Mouse (Mus musculus) stomach, postnatal 0 days (tissue): ENCODE data around the gene Olfr64. TPM values are rescaled to one million over a fixed set of nuclear protein-coding genes. Genes with fewer than 3 reads are reported as not detected.

Source experiments
- ATAC-seq: fragments of 200-750 bp; cut with Nextera tagmentation; 2 replicates; pipeline ENCODE4 v1.8.0; 2017; ENCODE audit not compliant: low FRiP score, low TSS enrichment
- DNase-seq: peaks from one replicate; pipeline ENCODE4 v3.0.0-alpha.2; 2016; ENCODE audit warnings: low spot score
- H3K27ac ChIP-seq: fragments of 300-500 bp; sonication (generic); replicated peaks from 2 replicates; pipeline ENCODE4 v1.5.1; 2014; ENCODE audit warnings: mild to moderate bottlenecking, control low read depth
- H3K27me3 ChIP-seq: fragments of 300-500 bp; sonication (generic); 2 replicates; pipeline ENCODE4 v1.6.1; 2014; ENCODE audit warnings: low read length; ENCODE audit not compliant: control insufficient read depth, insufficient read depth
- H3K36me3 ChIP-seq: fragments of 300-500 bp; sonication (generic); 2 replicates; pipeline ENCODE4 v1.6.1; 2014; ENCODE audit warnings: low read length, mixed read lengths; ENCODE audit not compliant: control insufficient read depth, insufficient read depth
- H3K4me1 ChIP-seq: fragments of 300-500 bp; sonication (generic); replicated peaks from 2 replicates; pipeline ENCODE4 v1.6.1; 2014; ENCODE audit warnings: antibody characterized with exemption; ENCODE audit not compliant: control insufficient read depth, insufficient read depth
- H3K4me2 ChIP-seq: fragments of 300-500 bp; sonication (generic); replicated peaks from 2 replicates; pipeline ENCODE4 v1.6.1; 2014; ENCODE audit warnings: low read depth, mild to moderate bottlenecking, control low read depth, moderate library complexity
- H3K4me3 ChIP-seq: fragments of 300-500 bp; sonication (generic); 2 replicates; pipeline ENCODE4 v1.5.1; 2014; ENCODE audit warnings: low read depth, low read length, control low read depth
- H3K9ac ChIP-seq: fragments of 300-500 bp; sonication (generic); 2 replicates; pipeline ENCODE4 v1.6.1; 2014; ENCODE audit warnings: mild to moderate bottlenecking, low read length, control low read depth, mixed read lengths
- H3K9me3 ChIP-seq: fragments of 300-500 bp; sonication (generic); 2 replicates; pipeline ENCODE4 v1.6.1; 2016; ENCODE audit warnings: low read length; ENCODE audit not compliant: control insufficient read depth
- CTCF ChIP-seq: IDR thresholded peaks from 2 replicates; pipeline ENCODE4 v1.5.1; 2016; ENCODE audit warnings: antibody characterized with exemption, low read depth, mild to moderate bottlenecking, moderate library complexity
- EP300 ChIP-seq: optimal IDR thresholded peaks from 2 replicates; pipeline ENCODE3; 2016; ENCODE audit warnings: antibody characterized with exemption
- WGBS: fragments of 180-500 bp; shearing (Covaris S2); extraction: QIAGEN DNeasy Blood & Tissue Kit; methylation state at CpG from one replicate; pipeline ENCODE4 v1.1.7; 2014; 5-methylcytosine and 5-hydroxymethylcytosine counted together
- polyA plus RNA-seq: library from polyadenylated mRNA; unstranded; fragments of >200 nt; fragmentation: Nextera tagmentation; extraction: Ambion mirVana; gene quantifications from 2 replicates; pipeline ENCODE4 v1.2.1, GENCODE M21; 2015

Gene Olfr64
- polyA plus RNA-seq: not detected in 2 replicates

DNA sequence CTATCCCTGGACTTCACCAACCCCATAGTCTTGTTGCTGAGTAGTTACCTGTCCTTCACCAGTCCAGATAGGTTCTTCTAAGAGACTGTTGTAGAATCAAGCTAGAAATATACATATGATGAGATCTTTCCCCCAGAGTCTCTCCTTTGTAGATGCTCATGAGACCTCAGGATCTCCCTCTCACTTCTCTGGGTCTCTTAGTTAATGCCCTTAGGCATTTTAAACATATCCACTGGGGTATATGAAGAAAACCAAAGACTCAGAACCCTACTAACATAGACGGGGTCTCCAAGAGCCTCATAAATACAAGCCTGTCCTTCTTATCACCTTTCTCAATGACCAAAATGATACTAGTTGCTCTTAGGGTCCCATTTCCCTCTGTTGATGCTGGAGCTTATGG is at the start of gene Olfr64:
Gene Olfr64, minus strand, starts transcription at position 101 of the 400 bp plus-strand sequence.
- H3K27ac ChIP-seq: no peak within 1 kb of the TSS
- WGBS: 83% methylated on average over 1 of the region's 1 CpGs
- H3K4me1 ChIP-seq: no peaks in the 10 kb centered on the region
- H3K4me2 ChIP-seq: no peak within 1 kb of the TSS
- H3K36me3 ChIP-seq: no peaks in the 10 kb centered on the region
- no peaks in the 10 kb centered on the region for H3K27me3 ChIP-seq
- H3K4me3 ChIP-seq: no peak within 1 kb of the TSS
- DNase-seq (no peak), ATAC-seq (no peak)
- H3K9ac ChIP-seq: no peak within 1 kb of the TSS
- H3K9me3 ChIP-seq: no peaks in the 10 kb centered on the region
- no peak for TF ChIP-seq CTCF
- no peak for TF ChIP-seq EP300

DNA sequence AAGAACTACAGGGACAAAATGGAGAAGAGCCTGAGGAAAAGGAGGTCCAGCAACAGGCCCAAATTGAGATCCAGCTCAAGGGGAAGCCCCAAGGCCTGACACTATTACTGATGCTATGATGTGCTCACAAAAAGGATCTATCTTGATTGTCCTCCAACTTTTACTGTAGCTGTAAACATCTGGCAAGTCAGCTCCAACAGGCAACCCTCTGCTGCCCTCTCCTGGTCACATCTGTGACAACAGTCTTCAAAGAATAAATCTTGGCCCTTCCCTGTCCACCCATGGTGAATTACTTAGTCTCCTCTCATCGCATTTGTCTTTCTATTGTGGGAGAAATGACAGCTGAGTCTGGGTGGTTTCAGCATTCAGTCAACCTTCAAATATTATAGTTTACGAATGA is 48.4 kb upstream of the Olfr64 start:
- Histone ChIP-seq H3K4me1 (no peaks in the 10 kb centered on the region), H3K9ac (no peak overlapping the region), H3K4me3 (no peak overlapping the region), H3K4me2 (no peak overlapping the region), H3K9me3 (no peaks in the 10 kb centered on the region), H3K36me3 (no peaks in the 10 kb centered on the region), H3K27ac (no peak overlapping the region), H3K27me3 (no peaks in the 10 kb centered on the region)
- peak; percentile 84 for TF ChIP-seq CTCF
- no peak for TF ChIP-seq EP300
- WGBS: 21% methylated on average over 2 of the region's 2 CpGs
- DNase-seq (peak; percentile 60), ATAC-seq (no peak)

DNA sequence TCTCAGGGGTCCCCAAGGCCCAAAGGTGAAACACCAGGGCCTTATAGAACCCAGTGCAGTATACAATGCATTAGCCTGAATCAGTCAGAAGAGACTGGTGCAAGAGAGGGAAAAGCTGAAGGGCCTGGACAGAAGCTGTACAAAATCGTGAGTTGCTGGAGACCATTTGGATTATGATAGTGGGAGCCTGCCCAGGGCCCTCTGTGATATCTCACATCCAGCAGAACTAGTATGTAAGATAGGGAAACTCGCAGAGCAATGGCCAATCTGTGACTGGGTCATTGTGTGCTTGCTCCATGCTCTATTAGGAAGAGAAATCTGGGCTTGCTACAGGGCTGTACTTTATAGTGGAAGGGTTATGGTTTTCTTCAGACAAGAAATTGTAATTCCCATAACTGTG is 40.0 kb upstream of the Olfr64 start, which contains the start of gene Olfr632:
Gene Olfr632, plus strand, starts transcription at position 84 of the 400 bp plus-strand sequence.
- Histone ChIP-seq H3K27ac (no peak within 1 kb of the TSS), H3K27me3 (no peaks in the 10 kb centered on the region), H3K36me3 (no peaks in the 10 kb centered on the region), H3K9me3 (no peaks in the 10 kb centered on the region), H3K9ac (no peak within 1 kb of the TSS), H3K4me1 (no peaks in the 10 kb centered on the region), H3K4me3 (no peak within 1 kb of the TSS), H3K4me2 (no peak within 1 kb of the TSS)
- no peak for TF ChIP-seq EP300
- no peak for ATAC-seq
- 55% methylated on average over 2 of the region's 2 CpGs for WGBS
- no peak for DNase-seq

DNA sequence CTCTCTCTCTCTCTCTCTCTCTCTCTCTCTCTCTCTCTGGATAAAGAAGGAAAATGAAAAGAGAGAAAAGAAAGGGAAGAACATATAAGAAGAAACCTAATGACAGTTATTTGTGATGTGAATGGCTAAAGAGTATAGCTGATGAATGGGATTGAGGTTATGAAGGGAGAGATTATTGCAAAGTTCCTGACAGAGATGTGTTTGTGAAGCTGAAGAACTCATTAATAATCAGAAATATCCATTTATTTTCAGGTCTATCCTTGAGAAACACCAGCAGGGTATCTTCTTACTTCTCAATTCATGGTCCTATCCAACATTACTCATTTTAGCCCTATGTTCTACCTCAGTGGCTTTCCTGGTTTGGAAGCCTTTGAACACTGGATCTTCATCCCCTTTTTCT is 34.2 kb upstream of the Olfr64 start, which contains the start of gene Olfr631:
Gene Olfr631, plus strand, starts transcription at position 301 of the 400 bp plus-strand sequence.
- H3K4me1 ChIP-seq: no peaks in the 10 kb centered on the region
- H3K27ac ChIP-seq: no peak within 1 kb of the TSS
- no peak for ATAC-seq
- DNase-seq: no peak
- H3K9me3 ChIP-seq: no peaks in the 10 kb centered on the region
- H3K9ac ChIP-seq: no peak within 1 kb of the TSS
- TF ChIP-seq CTCF: no peak
- TF ChIP-seq EP300: no peak
- no peak within 1 kb of the TSS for H3K4me2 ChIP-seq
- H3K4me3 ChIP-seq: no peak within 1 kb of the TSS
- H3K27me3 ChIP-seq: no peaks in the 10 kb centered on the region
- H3K36me3 ChIP-seq: no peaks in the 10 kb centered on the region

DNA sequence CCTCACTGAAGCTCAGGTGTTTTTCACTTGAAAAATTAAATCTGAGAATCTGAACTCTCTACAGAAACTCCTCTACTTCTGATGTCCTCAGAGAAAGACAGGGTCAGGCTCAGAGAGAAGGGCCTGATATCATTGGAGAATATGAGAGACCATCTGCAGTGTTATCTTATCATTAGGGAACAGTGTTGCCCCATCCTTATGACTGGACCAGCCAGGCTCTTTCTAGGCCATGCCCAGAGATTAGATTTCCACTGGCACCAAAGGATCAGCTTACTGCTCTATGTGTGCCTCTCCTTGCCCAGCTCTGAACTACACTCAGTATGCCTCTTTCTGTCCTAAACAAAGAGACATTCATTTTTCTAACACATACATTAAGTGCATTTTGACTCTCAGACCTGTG is 21.1 kb upstream of the Olfr64 start:
- ATAC-seq: no peak
- no peak for TF ChIP-seq EP300
- no peak for TF ChIP-seq CTCF
- Histone ChIP-seq H3K4me1 (no peaks in the 10 kb centered on the region), H3K4me2 (no peak overlapping the region), H3K9me3 (no peaks in the 10 kb centered on the region), H3K27ac (no peak overlapping the region), H3K9ac (no peak overlapping the region), H3K27me3 (no peaks in the 10 kb centered on the region), H3K4me3 (no peak overlapping the region), H3K36me3 (no peaks in the 10 kb centered on the region)
- DNase-seq: no peak

DNA sequence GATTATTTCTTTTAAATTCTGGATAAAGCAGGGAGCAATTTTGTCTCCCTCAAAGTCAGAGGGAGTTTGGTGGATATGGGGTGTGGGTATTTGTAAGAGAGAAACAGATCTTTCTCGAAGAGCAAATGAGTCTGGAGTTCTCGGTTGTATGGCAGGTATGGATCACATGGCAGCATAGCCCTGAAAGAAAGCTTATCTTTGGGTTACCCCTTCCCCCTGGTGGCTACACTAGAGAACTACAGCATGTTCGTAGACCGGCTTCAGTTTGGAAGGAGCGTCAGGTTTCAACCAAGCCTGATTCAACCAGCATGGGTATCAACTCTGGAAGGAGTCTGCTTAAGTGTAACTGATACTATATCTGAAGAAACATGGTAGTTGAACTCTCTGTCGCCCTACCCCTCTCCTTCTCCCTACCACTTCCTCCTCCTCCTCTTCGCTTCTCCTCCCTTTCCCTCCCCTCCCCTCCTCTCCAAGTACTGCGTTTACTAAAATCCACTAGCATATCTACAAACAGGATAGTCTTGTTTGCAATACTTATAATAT is 18.8 kb upstream of the Olfr64 start:
- H3K36me3 ChIP-seq: no peaks in the 10 kb centered on the region
- ATAC-seq (no peak), DNase-seq (no peak)
- H3K4me1 ChIP-seq: no peaks in the 10 kb centered on the region
- no peak overlapping the region for H3K4me2 ChIP-seq
- H3K27me3 ChIP-seq: no peaks in the 10 kb centered on the region
- WGBS: 35% methylated on average over 8 of the region's 8 CpGs
- H3K9ac ChIP-seq: no peak overlapping the region
- no peak overlapping the region for H3K27ac ChIP-seq
- TF ChIP-seq CTCF (peak; percentile 59), EP300 (no peak)
- no peak overlapping the region for H3K4me3 ChIP-seq
- no peaks in the 10 kb centered on the region for H3K9me3 ChIP-seq
